ENCODE assay signal across 8 mouse cellular contexts in genomic region chr15:102249251-102249691, GRCm38 (mm10). TPM values are rescaled to one million over a fixed set of nuclear protein-coding genes. Genes with fewer than 3 reads are reported as not detected.
DNase-seq lines count a peak whose midpoint lies in the region; ATAC-seq lines count a peak whose summit lies in the region.

No protein-coding gene starts in this region.

- no peaks in the 10 kb centered on the region for H3K36me3 ChIP-seq in hindbrain, embryonic 11.5 days (ENCODE audit: control insufficient read depth, insufficient read depth, low read length)
- H3K36me3 ChIP-seq in liver, embryonic 13.5 days, result no peaks in the 10 kb centered on the region
- no peaks in the 10 kb centered on the region for H3K36me3 ChIP-seq in stomach, embryonic 16.5 days (ENCODE audit: control insufficient read depth, insufficient read depth, low read length)

- H3K4me1 ChIP-seq in hindbrain, embryonic 11.5 days (replicated peaks; ENCODE audit: control insufficient read depth, insufficient read depth, low read length), result peaks cover 11% of the 10 kb centered on the region
- peaks cover 47% of the 10 kb centered on the region for H3K4me1 ChIP-seq in liver, embryonic 13.5 days (replicated peaks)
- peaks cover 39% of the 10 kb centered on the region for H3K4me1 ChIP-seq in stomach, embryonic 16.5 days (ENCODE audit: control insufficient read depth, insufficient read depth, low read length)

- no peak overlapping the region for H3K4me3 ChIP-seq in hindbrain, embryonic 11.5 days (ENCODE audit: low read depth, low read length)
- H3K4me3 ChIP-seq in liver, embryonic 13.5 days (replicated peaks), result no peak overlapping the region
- H3K4me3 ChIP-seq in stomach, embryonic 16.5 days (replicated peaks; ENCODE audit: low read length), result peak overlapping the region; percentile 29

- H3K9me3 ChIP-seq in hindbrain, embryonic 11.5 days (ENCODE audit: control insufficient read depth, low read length), result no peaks in the 10 kb centered on the region
- no peaks in the 10 kb centered on the region for H3K9me3 ChIP-seq in liver, embryonic 13.5 days (replicated peaks)
- H3K9me3 ChIP-seq in stomach, embryonic 16.5 days (replicated peaks; ENCODE audit: control insufficient read depth, low read length), result no peaks in the 10 kb centered on the region

- peak overlapping the region; percentile 19 for H3K4me2 ChIP-seq in hindbrain, embryonic 11.5 days (replicated peaks; ENCODE audit: low read depth, low read length)
- H3K4me2 ChIP-seq in liver, embryonic 13.5 days, result 0 out of 2 replicates have a peak overlapping the region, but pooled peaks have one; percentile 17
- peak overlapping the region; percentile 69 for H3K4me2 ChIP-seq in stomach, embryonic 16.5 days (ENCODE audit: low read depth, low read length)

- WGBS in hindbrain, embryonic 11.5 days, result 3% methylated on average over 13 of the region's 13 CpGs
- 5% methylated on average over 13 of the region's 13 CpGs for WGBS in liver, embryonic 13.5 days (ENCODE audit: insufficient replicate concordance)
- 5% methylated on average over 13 of the region's 13 CpGs for WGBS in stomach, embryonic 16.5 days

- peaks cover 51% of the 10 kb centered on the region for H3K27me3 ChIP-seq in hindbrain, embryonic 11.5 days (ENCODE audit: control insufficient read depth, insufficient read depth, low read length)
- peaks cover 98% of the 10 kb centered on the region for H3K27me3 ChIP-seq in liver, embryonic 13.5 days
- no peaks in the 10 kb centered on the region for H3K27me3 ChIP-seq in stomach, embryonic 16.5 days (ENCODE audit: control insufficient read depth, insufficient read depth, low read length)

- ATAC-seq in hindbrain, embryonic 11.5 days (ENCODE audit: low FRiP score), result no peak
- no peak for ATAC-seq in liver, embryonic 13.5 days (ENCODE audit: low read depth)
- ATAC-seq in stomach, embryonic 16.5 days (ENCODE audit: insufficient read depth, low FRiP score), result no peak

- H3K9ac ChIP-seq in hindbrain, embryonic 11.5 days (ENCODE audit: low read depth, low read length), result peak overlapping the region; percentile 34; the same call in 1 of the 2 replicates
- H3K9ac ChIP-seq in liver, embryonic 13.5 days, result no peak overlapping the region
- peak overlapping the region; percentile 88 for H3K9ac ChIP-seq in stomach, embryonic 16.5 days (ENCODE audit: low read length)

- DNase-seq in heart, adult 11 months, result peak; percentile 97
- no peak for DNase-seq in heart, adult 8-10 months (ENCODE audit: low spot score)
- DNase-seq in embryo, embryonic 10 days (ENCODE audit: low spot score), result peak; percentile 60
- DNase-seq in hindbrain, embryonic 11.5 days (ENCODE audit: low spot score), result peak; percentile 50
- DNase-seq in liver, embryonic 13.5 days, result no peak
- no peak for DNase-seq in cerebellum, adult 18-20 months
- no peak for DNase-seq in cerebellum, postnatal 36 days

- peak overlapping the region; percentile 53 for H3K27ac ChIP-seq in hindbrain, embryonic 11.5 days (ENCODE audit: low read depth, low read length)
- H3K27ac ChIP-seq in liver, embryonic 13.5 days, result no peak overlapping the region
- H3K27ac ChIP-seq in stomach, embryonic 16.5 days (ENCODE audit: low read length), result peak overlapping the region; percentile 99

RNA-seq across cellular contexts. Expression of gene Rarg, which starts 8.0 kb away (rescaled TPM):
- total RNA-seq in heart, adult 8-10 months (2022), result 10 to 100 TPM; 15.3 to 20.6 (median 17.3) TPM
- polyA plus RNA-seq in hindbrain, embryonic 11.5 days (2014; fragmentation: Nextera tagmentation; extraction: Ambion mirVana), result 20.3 and 21.7 TPM in 2 replicates
- polyA plus RNA-seq in liver, embryonic 13.5 days (2015; fragmentation: Nextera tagmentation; extraction: Ambion mirVana), result 2.5 and 3.0 TPM in 2 replicates
- polyA plus RNA-seq in stomach, embryonic 16.5 days (2015; fragmentation: Nextera tagmentation; extraction: Ambion mirVana), result 41.2 and 48.6 TPM in 2 replicates

RNA-seq across cellular contexts. Expression of gene Itgb7, which starts 17.5 kb away (rescaled TPM):
- 1 to 10 TPM in 2 of 4 experiments, under 1 TPM in 2; 0.82 to 3.2 (median 1.5) TPM for total RNA-seq in heart, adult 8-10 months (2022)
- polyA plus RNA-seq in hindbrain, embryonic 11.5 days (2014; fragmentation: Nextera tagmentation; extraction: Ambion mirVana), result 1.0 and 1.1 TPM in 2 replicates
- 5.5 and 6.5 TPM in 2 replicates for polyA plus RNA-seq in liver, embryonic 13.5 days (2015; fragmentation: Nextera tagmentation; extraction: Ambion mirVana)
- 5.6 and 6.3 TPM in 2 replicates for polyA plus RNA-seq in stomach, embryonic 16.5 days (2015; fragmentation: Nextera tagmentation; extraction: Ambion mirVana)

RNA-seq across cellular contexts. Expression of gene Gm9918, which starts 21.1 kb away (rescaled TPM):
- total RNA-seq in heart, adult 8-10 months (2022), result not detected
- polyA plus RNA-seq in hindbrain, embryonic 11.5 days (2014; fragmentation: Nextera tagmentation; extraction: Ambion mirVana), result 0.15 TPM in 2 replicates
- not detected in 2 replicates for polyA plus RNA-seq in liver, embryonic 13.5 days (2015; fragmentation: Nextera tagmentation; extraction: Ambion mirVana)
- 0.16 and 0.28 TPM in 2 replicates for polyA plus RNA-seq in stomach, embryonic 16.5 days (2015; fragmentation: Nextera tagmentation; extraction: Ambion mirVana)

RNA-seq across cellular contexts. Expression of gene Mfsd5, which starts 30.0 kb away (rescaled TPM):
- total RNA-seq in heart, adult 8-10 months (2022), result 10 to 100 TPM; 17.4 to 20.8 (median 18.7) TPM
- polyA plus RNA-seq in hindbrain, embryonic 11.5 days (2014; fragmentation: Nextera tagmentation; extraction: Ambion mirVana), result 51.6 and 57.0 TPM in 2 replicates
- 29.0 and 33.7 TPM in 2 replicates for polyA plus RNA-seq in liver, embryonic 13.5 days (2015; fragmentation: Nextera tagmentation; extraction: Ambion mirVana)
- polyA plus RNA-seq in stomach, embryonic 16.5 days (2015; fragmentation: Nextera tagmentation; extraction: Ambion mirVana), result 71.5 and 83.5 TPM in 2 replicates

RNA-seq across cellular contexts. Expression of gene Csad, which starts 44.7 kb away (rescaled TPM):
- 10 to 100 TPM; 14.2 to 18.9 (median 16.2) TPM for total RNA-seq in heart, adult 8-10 months (2022)
- 23.5 and 27.9 TPM in 2 replicates for polyA plus RNA-seq in hindbrain, embryonic 11.5 days (2014; fragmentation: Nextera tagmentation; extraction: Ambion mirVana)
- polyA plus RNA-seq in liver, embryonic 13.5 days (2015; fragmentation: Nextera tagmentation; extraction: Ambion mirVana), result 20.8 and 22.0 TPM in 2 replicates
- 47.3 and 50.9 TPM in 2 replicates for polyA plus RNA-seq in stomach, embryonic 16.5 days (2015; fragmentation: Nextera tagmentation; extraction: Ambion mirVana)

Comparison
In these comparisons a context has a peak if more than half of its experiments do, and no peak if none do; other contexts are left out.
1. DNase-seq: peak in heart, adult 11 months (single experiment), embryo, embryonic 10 days (single experiment) and hindbrain, embryonic 11.5 days (single experiment); none in heart, adult 8-10 months (single experiment), liver, embryonic 13.5 days (single experiment), cerebellum, adult 18-20 months (0 of 2) and cerebellum, postnatal 36 days (0 of 2).
2. H3K4me2 ChIP-seq: peak in every context shown above with its lines; median percentile 69 in stomach, embryonic 16.5 days; 19 in hindbrain, embryonic 11.5 days; 17 in liver, embryonic 13.5 days.